Mouse (Mus musculus) cerebellum, postnatal 36 days (tissue): ENCODE results near the gene Ddx23.

Experiments
- DNase-seq, 2 experiments: peaks; one replicate each; pipeline ENCODE4 v3.0.0; 2021 to 2022; ENCODE audit warnings: mixed read lengths in 2 of 2

The Ddx23 gene

DNA sequence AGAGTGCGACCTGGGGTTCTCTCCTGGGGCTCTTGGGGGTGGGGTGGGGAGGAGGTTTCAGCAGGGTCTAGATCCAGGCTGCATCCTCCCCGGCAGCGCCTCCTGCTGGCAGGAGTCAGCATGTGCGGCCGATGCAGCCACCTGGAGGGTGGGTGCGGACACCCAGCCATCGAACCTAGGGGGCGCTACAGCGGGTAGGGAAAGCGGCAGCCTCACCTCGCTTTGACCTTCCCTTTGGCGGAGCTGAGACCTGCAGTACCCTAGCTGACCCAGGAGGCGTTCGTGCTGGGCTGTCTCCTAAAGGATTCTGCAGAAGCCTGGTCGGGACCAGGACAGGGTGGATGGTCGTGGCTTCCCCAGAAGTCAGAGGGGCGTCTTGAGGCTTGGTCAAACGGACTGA, 31.2 kb downstream of the Ddx23 start:
- peak; percentile 73 to 80 for DNase-seq

DNA sequence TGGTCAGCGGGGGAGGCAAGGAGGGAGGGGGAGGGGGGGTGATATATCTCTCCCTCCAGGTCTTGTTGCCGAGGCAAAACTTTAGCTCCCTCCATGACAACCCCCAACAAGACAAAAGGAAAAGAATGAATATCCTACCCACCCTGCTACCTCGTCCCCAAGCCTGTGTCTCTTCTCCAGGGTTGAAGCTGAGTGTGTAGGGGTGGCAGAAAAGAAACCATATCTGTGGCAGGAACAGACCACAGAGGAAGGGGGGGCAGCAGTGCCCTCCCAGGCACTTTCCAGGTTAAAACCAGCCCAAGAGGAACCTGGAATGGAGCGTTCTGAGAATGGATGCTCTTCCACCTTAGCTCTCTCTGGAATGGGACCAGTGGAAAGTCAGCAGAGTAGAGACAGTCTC, 32.2 kb downstream of the Ddx23 start, which contains the start of gene Cacnb3:
TSS of gene Cacnb3 (plus strand) at position 301 of the 400 bp plus-strand sequence.
- DNase-seq: no peak

DNA sequence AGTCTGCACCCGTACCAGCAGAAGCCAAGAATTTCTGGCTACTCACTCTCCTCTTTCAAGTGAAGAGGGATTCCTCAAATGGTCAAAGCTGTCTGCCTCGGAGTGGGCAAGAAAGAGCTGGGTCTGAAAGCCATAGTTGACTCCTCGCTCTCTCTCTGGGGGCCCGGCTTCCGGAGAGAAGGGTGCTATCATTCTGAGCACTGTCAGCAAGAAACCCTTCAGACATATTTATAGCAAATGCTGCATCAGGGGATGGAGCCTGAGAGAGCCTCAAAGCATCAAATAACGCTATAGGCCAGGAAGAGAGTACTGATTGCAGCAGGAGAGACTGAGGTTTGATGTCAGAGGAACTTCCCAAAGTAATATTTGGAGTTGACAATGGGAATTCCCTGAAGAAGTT, 33.2 kb downstream of the Ddx23 start:
- DNase-seq: no peak

DNA sequence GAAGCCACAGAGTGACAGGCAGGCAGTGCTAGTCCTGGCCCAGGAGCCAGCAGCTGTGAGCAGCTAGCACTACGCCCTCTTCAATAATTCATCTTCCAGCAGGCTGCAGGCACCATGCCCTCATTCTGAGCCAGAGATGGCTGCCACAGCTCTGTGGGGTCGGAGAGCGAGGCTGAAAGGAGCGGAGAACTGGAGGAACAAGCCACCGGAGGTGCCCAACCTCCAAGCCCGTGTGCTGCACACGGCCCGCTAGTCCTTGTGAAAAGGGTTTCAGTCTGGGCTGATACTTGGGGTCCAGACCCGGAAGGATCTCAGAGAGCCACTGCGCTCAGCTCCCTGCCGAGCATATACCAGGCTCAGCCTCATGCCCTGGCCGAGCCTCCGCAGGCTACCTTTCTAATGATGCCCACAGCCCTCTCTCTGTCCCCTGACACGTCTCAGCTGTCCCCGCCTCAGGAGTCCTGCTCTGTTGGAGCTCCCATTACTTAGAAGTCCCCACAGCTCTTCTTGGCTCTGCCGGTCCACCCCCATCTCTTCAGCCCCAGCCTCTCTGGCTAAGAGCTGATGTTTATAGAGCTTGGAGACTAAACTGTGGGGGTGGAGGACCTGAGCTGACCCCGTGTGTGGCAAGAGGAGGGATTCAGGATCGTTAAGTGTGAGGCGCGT, 34.0 kb downstream of the Ddx23 start:
- no peak for DNase-seq

DNA sequence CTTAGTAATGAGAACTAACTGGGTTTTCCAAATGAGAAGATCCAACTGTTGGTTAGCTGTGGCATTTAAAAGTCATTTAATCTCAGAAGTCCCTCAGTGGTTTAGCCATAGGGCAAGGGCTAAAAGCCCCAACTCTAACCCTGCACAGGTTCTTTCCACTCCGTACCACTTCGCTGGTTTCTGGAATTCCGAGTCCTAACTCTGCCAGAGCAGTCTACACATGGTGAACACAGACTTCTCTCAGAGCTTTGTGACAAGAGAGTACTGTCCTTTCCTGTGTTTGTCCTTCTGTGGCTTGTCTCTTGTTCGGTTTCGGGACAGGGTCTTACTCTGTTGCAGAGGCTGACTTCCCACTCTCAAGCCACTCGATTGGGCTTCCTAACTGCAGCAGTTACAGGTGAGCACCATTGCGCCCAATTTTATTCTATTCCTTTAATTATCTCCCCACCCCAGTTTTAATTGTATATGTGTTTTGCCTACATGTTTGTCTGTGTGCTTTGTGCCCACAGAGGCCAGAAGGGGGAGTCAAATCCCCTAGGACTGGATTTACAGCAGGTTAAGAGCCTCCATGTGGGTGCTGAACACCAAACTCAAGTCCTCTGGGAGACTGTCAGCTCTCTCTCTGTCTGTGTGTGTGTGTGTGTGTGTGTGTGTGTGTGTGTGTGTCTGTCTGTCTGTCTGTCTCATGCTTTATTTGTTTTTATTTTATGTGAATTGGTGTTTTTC, 36.0 kb downstream of the Ddx23 start:
- no peak for DNase-seq

DNA sequence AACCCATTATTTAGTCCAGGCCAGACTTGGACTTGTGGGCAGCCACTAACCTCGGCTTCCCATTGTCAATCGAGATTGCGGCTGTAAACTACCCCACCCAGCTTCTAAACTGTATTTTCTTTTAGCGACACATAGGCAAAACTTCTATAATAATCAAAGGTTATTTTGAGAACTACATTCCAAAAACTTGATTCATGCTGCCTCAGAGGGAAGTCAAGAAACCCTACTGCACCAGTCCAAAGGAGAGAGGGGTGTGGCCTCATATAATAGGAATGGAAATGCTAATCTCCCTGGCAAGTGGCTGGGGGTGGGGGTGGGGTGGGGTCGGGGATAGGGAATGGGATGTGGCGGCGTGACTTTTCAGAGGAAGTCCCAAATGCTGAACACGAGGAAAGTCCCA, 36.6 kb downstream of the Ddx23 start:
- DNase-seq: no peak

DNA sequence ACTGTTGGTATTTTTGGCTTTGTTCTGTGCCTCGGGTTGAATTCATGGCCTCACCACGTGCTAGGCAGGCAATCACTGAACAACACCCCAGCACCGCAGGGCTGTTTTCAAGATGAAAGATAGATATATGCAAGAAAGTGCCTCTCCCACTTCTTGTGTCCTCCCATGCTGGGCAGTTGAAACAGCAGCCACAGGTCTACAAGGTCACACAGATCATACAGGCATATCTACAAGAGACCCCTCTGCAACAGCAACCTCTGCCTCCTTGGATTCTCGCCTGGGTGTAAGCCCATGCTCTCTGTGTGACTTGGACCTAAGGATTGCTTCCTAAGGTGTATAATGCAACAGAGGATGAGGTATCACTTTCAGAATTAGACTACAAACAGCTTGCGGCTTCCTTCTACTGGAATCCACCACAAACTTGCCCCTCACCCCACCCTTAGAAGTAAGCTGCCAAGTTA, 39.3 kb downstream of the Ddx23 start:
- DNase-seq: no peak

DNA sequence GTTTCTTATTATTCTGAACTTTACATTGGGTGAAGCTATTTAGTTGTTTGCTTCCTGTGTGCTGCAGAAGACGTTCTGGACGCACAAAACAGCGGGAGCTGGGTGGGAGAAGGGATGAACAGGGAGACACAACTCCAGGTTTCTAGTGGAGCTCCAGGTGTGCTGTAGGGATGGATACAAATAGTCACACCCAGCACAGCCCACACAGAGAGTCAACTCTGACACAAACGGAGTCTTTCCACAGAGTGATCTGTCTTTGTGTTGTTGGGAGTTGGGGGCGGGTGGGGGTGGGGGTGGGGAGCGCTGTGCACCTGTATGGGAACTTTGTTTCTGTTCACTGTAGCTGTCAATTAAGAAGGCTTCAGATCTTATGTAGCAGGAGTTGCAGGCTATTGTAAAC, 40.0 kb downstream of the Ddx23 start:
- DNase-seq: no peak

DNA sequence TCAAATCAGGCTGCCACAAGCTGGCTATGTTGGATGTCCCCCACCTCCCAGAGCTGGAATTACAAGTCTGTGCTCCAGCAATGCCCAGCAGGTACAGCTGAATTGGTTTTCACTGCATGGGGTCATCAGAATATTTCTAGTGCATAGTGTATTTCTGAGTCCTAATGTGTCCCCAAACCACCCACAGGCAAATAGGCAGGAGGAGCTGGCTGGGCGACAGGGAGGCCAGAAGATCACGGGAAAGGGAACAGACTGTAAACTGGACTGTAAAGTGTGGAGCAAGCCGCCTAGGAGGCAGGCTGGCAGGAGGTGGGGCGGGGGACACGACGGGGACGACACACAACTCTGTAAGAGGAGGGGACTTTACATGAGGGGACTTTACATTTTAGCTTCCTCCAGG, 40.5 kb downstream of the Ddx23 start:
- DNase-seq: no peak

DNA sequence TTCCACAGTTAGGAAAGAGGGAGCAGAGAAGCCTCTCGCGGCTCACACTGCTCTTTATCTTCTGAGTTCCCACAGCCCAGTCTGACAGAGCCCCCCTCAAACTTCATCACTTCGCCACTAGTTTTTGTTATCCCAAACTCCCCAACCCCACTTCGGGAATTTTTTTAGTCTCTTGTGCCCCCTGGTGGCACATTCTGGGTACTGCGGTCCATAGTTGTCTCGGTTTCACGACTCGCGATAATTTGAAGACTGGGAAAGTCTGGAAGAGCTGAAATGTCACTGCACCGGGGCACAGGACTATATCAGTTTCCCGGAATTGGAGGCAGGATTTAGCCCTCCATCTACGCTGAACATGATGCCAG, 45.5 kb downstream of the Ddx23 start:
- DNase-seq: peak; percentile 81 to 82

DNA sequence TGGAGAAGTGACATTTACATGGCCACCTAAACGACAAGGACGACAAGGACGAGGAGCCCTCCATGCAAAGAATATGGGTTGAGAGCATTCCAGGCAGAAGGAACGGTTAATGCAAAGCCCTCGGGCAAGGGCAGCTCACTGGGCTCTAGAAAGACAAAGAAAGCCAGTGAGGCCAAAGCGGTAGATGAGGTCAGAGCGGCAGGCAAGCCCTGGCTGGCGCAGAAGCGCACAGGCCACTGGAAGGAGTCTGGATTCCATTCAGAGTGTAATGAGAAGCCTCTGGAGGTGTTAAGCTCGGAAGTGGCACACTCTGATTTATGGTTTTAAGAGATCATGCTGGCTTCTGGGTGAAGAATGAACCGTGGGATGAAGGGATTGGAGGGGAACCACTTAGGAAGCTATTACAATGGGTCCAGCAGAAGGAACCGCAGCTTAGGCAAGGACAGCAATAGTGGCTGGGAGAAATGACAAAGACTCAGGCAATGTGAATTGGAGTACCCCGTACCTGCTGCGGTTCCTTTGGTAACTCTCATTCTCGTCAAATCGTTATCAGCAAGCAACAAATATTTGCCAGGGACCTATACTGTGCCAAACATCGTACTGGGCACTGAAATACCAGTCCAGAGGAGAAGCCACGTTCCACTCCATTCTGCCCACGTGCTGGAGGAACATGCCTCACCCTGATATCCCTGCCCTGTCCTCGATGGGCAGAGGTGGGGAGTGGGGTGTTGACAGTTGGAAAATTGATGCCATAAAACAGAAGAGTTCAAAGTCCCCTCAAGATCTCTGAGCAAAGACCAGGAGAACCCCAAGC, 46.1 kb downstream of the Ddx23 start:
- no peak for DNase-seq

DNA sequence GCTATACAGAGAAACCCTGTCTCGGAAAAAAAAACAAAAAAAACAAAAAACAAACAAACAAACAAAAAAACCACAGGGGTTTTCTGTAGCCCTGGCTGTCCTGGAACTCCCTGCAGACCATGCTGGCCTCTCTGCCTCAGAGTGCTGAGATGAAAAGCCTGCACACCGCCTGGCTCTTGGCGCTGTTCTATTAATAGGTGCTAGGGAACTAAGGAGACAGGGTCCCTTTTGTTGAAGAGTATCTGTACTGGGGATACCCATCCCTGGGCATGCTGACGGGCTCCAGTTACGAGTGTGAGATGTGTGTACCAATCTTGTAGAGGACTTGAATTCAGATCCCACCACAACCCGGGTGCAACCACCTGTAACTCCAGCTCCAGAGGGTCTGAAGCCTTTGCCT, 46.9 kb downstream of the Ddx23 start:
- no peak for DNase-seq

DNA sequence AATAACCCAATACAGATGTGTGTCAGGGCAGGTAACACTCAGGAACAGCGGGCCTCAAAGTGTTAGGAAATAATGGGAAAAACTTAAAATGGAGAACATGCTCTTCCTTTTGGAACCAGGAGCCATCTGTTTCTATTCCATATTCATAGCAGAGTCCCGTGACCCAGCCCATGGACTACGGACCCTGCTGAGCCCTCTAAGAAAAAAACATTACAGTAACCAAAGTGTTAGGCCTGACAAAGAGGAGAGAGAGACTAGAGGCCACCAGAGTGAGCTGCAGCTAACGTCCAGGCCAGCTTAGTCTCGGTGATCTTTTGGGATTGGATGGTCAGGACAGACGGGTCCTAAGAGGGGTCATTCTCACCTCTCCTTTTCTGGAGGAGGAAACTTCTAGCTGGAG, 47.7 kb downstream of the Ddx23 start:
- no peak for DNase-seq

DNA sequence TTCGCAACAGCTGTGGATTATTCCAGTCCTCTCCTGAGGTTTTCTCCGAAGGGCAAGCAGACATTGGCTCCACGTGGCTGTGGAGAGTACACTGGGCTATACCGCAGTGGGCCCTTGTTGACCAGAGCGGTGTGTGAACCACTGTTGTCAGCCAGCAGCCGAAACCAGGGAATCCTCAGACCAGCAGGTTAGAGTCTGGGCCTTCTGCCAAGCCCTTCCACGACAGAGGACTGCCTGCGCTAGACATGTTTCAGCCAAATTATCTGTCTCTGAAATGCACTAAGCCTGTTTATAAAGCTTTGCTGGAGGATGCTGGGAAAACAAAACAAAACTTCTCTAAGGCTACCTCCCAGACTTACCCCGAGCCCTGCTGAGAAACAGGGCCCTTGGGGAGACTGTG, 48.1 kb downstream of the Ddx23 start:
- DNase-seq: peak; percentile 77 to 78

DNA sequence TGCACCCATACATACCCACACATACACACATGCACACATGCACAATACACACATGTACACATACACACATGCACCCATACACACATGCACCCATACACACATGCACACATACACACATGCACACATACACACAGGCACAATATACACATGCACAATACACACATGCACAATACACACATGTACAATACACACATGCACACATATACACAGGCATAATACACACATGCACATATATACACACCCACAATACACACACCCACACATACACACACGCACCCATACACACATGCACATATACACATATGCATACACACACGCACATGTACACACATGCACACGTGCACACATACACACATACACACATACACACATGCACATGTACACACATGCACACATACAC, 50.5 kb downstream of the Ddx23 start:
- no peak for DNase-seq

DNA sequence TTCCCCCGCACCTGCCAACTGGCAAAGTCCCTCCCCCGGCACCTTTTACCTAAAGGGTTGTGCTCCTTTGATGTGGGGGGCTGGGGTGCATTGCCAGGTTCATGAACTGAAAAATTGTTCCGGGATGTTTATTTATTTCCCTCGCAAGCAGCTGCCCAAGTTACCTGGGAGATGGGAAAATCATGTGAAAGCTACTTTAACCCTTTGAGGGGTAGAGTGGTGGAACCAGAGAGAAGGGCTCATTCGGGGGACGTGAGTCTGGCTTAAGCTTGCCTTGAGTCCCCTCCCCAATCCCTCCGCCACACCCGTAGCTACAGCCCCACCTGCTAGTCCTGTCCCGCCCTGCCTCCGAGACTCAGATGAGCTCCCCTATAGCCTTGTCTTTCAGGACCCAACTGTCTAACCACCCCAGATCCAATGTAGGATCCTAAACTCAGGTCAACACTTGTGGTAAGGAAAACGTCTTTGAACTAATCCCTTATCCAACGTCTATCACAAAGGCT, 52.5 kb downstream of the Ddx23 start:
- no peak for DNase-seq

DNA sequence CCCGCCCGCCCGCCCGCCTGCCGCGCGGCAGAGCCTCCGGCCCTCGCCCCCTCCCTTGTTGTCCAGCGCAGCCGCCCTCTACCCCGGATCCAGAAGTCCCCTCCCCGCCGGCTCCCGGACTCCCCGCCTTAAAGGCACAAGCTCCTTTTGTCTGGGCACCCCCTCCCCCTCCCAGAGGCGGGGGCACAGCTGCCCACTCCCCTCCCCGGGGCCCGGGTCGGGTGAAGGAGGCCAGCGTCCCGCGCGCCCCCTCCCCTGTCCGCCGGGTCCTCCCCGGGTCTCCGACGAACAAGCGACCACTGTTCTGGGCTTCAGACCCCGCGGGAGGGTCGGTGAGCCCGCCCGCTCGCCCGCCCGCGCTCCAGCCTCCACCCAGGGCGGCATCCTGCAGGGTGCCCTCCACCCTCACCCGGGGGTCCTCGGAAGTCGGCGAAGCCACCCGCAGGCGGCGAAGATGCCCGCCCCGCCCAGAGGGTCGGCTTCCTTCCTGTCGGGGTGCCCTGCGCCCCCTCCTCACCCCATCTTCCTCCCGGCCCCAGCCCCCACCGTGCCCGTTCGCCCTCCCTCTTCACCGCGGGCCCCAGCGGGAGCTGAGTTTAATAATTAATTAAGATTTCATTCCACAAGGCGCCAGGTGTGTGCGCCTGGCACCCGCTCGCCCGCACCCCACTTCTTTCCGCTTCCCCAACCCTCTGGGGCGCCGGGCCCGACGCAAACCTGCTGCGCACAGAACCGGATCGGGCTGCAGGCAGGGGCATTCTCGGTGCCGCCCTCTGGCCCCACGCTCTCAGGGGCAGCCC, 53.2 kb downstream of the Ddx23 start, which contains the start of gene Adcy6:
TSS of gene Adcy6 (minus strand) at position 746 of the 800 bp plus-strand sequence.
- DNase-seq: peak; percentile 59 to 75

DNA sequence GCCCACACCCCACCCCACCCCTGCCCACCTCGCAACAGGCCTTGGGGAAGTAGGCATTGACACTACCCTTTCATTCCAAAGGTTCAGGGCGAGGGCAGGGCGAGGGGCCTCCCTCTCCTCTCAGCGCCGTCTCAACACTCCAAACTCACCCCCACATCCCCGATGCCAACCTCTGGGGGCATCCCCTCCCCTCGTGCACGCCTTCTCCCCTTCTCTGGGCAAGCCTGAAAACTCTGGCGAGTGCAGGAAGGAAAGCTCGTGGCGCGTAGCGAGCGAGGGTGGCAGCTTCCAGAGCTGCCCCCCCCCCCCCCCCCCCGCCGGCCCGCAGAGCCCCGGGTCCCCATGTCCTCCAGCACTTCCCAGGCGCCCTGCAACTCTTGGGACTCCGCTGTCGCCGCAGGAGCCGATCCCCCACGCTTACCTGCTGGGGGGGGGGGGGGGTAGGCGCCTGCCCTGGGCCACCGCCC, 53.9 kb downstream of the Ddx23 start:
- no peak for DNase-seq

DNA sequence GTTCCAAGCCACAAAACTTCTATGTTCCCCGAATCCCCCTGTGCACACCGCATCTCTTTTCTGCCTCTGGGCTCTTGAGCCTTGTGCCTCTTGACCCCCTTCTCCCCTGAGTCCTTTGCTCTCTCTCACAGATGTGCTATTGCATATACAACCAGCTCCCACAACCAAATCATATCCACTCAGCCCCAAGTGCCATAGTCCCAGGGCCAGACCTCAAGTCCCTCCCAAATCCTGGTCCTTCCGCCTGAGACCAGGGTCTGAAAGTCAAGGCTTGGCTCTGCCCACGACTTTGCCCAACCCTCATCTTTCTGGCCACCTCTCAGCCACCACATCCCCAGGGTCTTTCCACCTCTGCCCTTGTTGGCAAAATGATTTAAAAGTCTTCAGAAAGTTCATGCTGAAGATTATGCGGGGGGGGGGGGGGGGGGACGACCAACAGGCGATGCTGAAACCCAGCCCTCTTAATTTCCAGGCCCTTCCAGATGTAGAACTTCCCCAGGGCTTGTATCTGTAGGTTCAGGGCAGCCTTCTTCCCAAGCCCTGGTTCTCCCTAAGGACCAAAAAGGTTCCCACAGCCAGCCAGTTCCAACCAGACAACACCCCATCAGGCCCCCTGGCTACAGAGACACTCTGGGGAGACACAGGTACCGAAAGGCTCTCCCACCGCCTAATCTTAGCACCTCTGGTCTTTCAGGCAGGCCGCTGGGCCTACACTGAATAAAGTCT, 54.5 kb downstream of the Ddx23 start:
- DNase-seq: no peak

DNA sequence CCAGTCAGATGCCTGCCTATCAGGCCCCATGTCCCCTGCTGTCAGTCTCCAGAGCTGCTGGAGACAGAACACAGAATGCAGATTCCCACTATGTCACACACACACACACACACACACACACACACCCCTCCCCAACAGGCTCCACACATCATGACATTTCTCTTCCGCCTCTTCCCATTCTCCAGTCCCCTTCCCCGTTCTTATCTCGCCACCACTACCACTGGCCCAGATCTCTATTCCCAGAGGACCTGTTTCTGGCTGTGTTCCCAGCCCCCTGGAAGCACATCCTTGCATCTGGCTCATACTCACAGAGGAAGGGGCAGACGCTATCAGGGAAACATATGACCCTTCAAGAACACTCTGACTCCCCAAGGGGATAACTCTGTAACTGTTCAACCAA, 55.1 kb downstream of the Ddx23 start:
- DNase-seq: no peak

DNA sequence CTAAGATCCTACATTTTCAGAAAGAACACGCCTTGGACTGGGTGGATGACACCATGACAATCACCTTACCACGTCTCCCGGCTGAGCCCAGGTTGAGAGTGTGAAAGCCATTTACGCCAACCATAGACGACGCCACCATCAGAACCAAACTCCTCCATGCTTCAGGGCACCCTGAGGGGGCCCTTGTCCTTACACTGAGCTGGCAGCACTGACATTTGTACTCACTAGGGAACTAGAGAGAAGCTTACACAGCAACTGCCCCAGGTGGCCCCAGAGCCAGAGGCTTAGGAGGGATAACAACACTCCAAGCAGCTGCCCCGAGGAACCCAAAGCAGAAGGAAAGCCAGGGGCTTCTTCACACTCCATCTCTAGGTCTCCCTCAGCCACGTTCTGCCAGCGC, 56.0 kb downstream of the Ddx23 start:
- DNase-seq: no peak

DNA sequence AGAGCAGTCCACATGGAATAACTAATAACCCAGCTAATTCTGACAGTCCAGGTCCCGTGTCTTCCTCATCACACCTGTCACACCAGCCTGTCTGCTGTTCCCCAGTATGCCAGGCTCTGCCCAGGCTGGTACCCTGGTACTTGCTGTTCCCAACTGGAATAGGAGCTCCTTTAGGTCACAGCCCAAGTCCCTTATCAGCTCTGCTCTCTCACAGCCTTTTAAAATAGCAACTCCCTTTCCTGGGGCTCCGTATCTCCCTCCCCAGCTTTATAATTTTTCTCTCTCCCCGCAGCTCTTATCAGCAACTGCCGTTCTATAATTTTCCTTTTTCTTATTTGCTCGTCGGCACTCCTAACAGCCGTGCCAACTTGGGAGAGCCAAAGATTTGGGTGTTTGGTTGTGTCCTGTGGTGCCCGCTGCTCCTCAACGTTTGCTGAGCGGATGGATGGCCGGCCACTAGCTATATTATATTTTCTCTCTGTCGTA, 56.6 kb downstream of the Ddx23 start:
- DNase-seq: no peak
